Mouse (Mus musculus) left cerebral cortex, adult 2 months (tissue): Measurements from ENCODE around the gene Cd248. TPM values are rescaled to one million over a fixed set of nuclear protein-coding genes. Genes with fewer than 3 reads are reported as not detected.

Experiments used
- DNase-seq, 2 experiments: peaks; one replicate each; pipeline ENCODE4 v3.0.0; 2021 to 2022; ENCODE audit warnings: low spot score in 2 of 2, mixed read lengths in 1 of 2; ENCODE audit errors: extremely low spot score in 1 of 2
- H3K27ac ChIP-seq: fragments of 200-600 bp; 2 replicates; pipeline ENCODE4 v1.8.1; 2022
- H3K4me3 ChIP-seq: fragments of 200-600 bp; 2 replicates; pipeline ENCODE4 v1.8.1; 2022
- CTCF ChIP-seq: fragments of 200-600 bp; IDR thresholded peaks from 2 replicates; pipeline ENCODE4 v1.8.1; 2022; ENCODE audit warnings: antibody characterized with exemption, mild to moderate bottlenecking, moderate library complexity
- intact Hi-C: fragments of 180-260 bp; cut with DNase I; formaldehyde crosslinking; loops from one replicate; pipeline ENCODE4 v1.15.1; 2025
- total RNA-seq, 2 experiments: library from RNA; stranded (reverse); gene quantifications; 2 replicates each; pipeline ENCODE4 v1.2.3; 2021

Gene Cd248
- total RNA-seq, 2 experiments from 2014 or later = 4.3 to 5.4 TPM

- Histone ChIP-seq H3K4me3 (no peak overlapping the region), H3K27ac (no peak overlapping the region)
- intact Hi-C loops = no loop called here
- DNase-seq = no peak
- TF ChIP-seq CTCF = no peak
Measured at GRCm38 (mm10) chr19:5069978-5070377, 2.1 kb downstream of the Cd248 start.

- no peak for TF ChIP-seq CTCF
- no peak for DNase-seq
- Histone ChIP-seq H3K27ac (peak overlapping the region; percentile 51; the same call in 1 of the 2 replicates), H3K4me3 (no peak overlapping the region)
- intact Hi-C loops = no loop called here
Measured at GRCm38 (mm10) chr19:5071077-5071476, 3.2 kb downstream of the Cd248 start.

- intact Hi-C loops = loop anchor here (2.0 kb wide), 1 partner anchor 15 kb away; no protein-coding TSS in a partner anchor
- DNase-seq = no peak
- no peak for TF ChIP-seq CTCF
- peak overlapping the region; percentile 51 for H3K27ac ChIP-seq
- peak overlapping the region; percentile 45 for H3K4me3 ChIP-seq
Measured at GRCm38 (mm10) chr19:5071545-5072369, 3.9 kb downstream of the Cd248 start.

GRCm38 (mm10) chr19:5072389-5073019 is 4.6 kb downstream of the Cd248 start:
- peak overlapping the region; percentile 45 for H3K4me3 ChIP-seq
- no peak for TF ChIP-seq CTCF
- DNase-seq = no peak
- H3K27ac ChIP-seq = no peak overlapping the region
- intact Hi-C loops = loop anchor here (2.0 kb wide), 1 partner anchor 16 kb away; no protein-coding TSS in a partner anchor

GRCm38 (mm10) chr19:5073028-5073427 is 5.2 kb downstream of the Cd248 start:
- Histone ChIP-seq H3K27ac (peak overlapping the region; percentile 44; the same call in 1 of the 2 replicates), H3K4me3 (no peak overlapping the region)
- intact Hi-C loops = loop anchor here (2.0 kb wide), 1 partner anchor 16 kb away; no protein-coding TSS in a partner anchor
- TF ChIP-seq CTCF = peak; percentile 60
- DNase-seq = peak in 1 of 2 experiments; percentile 33

- DNase-seq = no peak
- TF ChIP-seq CTCF = no peak
- H3K4me3 ChIP-seq = no peak overlapping the region
- intact Hi-C loops = loop anchor here (2.0 kb wide), 1 partner anchor 17 kb away; no protein-coding TSS in a partner anchor
- H3K27ac ChIP-seq = peak overlapping the region; percentile 44; the same call in 1 of the 2 replicates
Measured at GRCm38 (mm10) chr19:5073518-5073917, 5.6 kb downstream of the Cd248 start.

GRCm38 (mm10) chr19:5079279-5079678 is 11.4 kb downstream of the Cd248 start:
- peak; percentile 49 for TF ChIP-seq CTCF
- intact Hi-C loops = no loop called here
- H3K4me3 ChIP-seq = no peak overlapping the region
- no peak for DNase-seq
- no peak overlapping the region for H3K27ac ChIP-seq

GRCm38 (mm10) chr19:5082005-5082404 is 14.1 kb downstream of the Cd248 start:
- DNase-seq = no peak
- TF ChIP-seq CTCF = no peak
- no peak overlapping the region; the same call in 1 of the 2 replicates for H3K27ac ChIP-seq
- intact Hi-C loops = no loop called here
- H3K4me3 ChIP-seq = peak overlapping the region; percentile 6; the same call in 1 of the 2 replicates

- Histone ChIP-seq H3K4me3 (peak overlapping the region; percentile 36), H3K27ac (no peak overlapping the region; the same call in 1 of the 2 replicates)
- intact Hi-C loops = no loop called here
- no peak for TF ChIP-seq CTCF
- peak in 1 of 2 experiments; percentile 37 for DNase-seq
Measured at GRCm38 (mm10) chr19:5082596-5082995, 14.7 kb downstream of the Cd248 start.

GRCm38 (mm10) chr19:5083961-5084833 is 16.3 kb downstream of the Cd248 start:
- intact Hi-C loops = loop anchor here (2.0 kb wide), 1 partner anchor 33 kb away; the partner anchor contains the start of gene Rin1
- peak in 1 of 2 experiments; percentile 27 for DNase-seq
- peak overlapping the region; percentile 100 for H3K27ac ChIP-seq
- no peak for TF ChIP-seq CTCF
- peak overlapping the region; percentile 69 for H3K4me3 ChIP-seq

GRCm38 (mm10) chr19:5084834-5085144 is 16.9 kb downstream of the Cd248 start:
- peak overlapping the region; percentile 69 for H3K4me3 ChIP-seq
- peak overlapping the region; percentile 100 for H3K27ac ChIP-seq
- peak in 1 of 2 experiments; percentile 38 for DNase-seq
- intact Hi-C loops = loop anchor here (2.0 kb wide), 1 partner anchor 34 kb away; the partner anchor contains the start of gene Rin1
- no peak for TF ChIP-seq CTCF
